Mouse (Mus musculus) urinary bladder, postnatal 36 days (tissue): ENCODE results near the gene Serinc2.
A peak's percentile ranks its signal among the peaks of the same experiment; 100 is the strongest.

Experiments used
- DNase-seq, 2 experiments: peaks; one replicate each; pipeline ENCODE4 v3.0.0; 2022; ENCODE audit warnings: low spot score in 2 of 2, mixed read lengths in 1 of 2

Gene Serinc2

DNA sequence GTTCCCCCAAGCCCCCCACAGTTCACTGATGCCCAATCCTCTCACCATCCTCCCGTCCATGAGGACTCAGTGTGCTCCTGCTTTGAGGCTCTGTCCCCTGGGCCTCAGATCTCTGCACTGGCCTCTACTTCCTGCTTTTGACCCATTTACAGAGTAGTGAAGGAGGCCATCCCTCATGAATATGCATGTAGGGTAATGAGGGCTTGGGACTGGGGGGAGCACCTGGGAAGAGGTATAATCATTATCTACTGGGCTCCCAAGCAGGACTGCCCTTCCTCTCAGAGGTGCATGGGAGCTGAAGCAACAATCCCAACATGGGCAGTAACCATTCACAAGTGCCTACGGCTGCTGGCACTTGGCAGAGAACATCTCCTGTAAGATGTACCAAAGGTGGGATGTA, at the start of gene Serinc2:
Gene Serinc2 (minus strand): TSS at position 101 of the 400 bp plus-strand sequence.
- no peak for DNase-seq

DNA sequence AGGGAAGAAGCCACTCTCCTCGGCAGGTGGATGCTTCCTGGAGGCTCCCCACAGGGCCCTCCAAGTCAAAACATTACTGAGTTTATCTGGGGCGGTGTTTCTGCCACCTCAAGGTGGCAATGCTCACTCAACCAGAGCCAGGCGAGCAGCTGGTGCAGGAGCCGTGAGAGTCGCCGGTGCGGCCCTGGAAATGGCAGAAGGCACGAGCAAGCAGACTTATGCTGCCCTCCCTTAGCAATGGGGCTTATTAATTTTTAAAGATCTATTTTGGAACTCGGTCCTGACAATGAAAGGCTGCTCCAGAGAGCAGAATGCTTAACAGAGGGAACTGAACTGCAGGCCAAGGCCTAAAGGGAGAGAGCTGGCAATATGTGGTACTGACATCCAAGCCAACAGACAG, 48.4 kb upstream of the Serinc2 start:
- no peak for DNase-seq

DNA sequence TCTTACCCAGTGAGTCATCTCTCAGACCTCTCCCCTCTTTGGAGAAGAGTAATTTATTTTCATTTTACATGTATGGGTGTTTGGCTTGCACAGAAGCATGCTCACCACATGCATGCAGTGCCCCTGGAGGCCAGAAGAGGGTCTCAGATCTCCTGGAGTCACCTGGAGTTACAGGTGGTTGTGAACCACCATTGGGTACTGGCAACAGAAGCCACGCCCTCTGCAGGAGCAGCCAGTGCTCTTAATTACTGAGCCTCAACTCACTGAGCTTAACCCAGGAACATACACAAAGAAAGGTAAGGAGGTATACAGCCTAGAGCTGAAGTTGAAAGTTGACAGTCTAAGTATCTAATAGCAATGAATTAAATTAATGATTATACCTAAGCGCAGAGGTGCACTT, 46.4 kb upstream of the Serinc2 start:
- no peak for DNase-seq

DNA sequence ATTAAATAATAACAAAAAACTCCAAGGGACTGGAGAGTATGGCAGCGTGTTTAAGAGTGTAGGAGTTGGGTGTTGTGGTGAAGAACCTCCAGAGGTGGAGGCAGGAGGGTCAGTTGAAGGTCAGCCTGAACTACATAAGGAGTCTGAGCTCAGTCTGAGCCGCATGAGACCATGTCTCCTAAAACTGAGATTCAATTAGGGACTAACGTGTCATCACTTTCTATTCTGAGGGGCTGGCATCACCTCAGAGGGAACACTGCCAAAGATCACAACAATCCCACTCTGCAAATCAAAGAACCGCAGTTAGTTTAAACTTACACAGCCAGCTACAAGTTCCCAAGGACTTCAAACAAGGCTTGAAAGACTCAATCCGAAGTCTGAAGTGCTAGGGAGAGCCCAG, 44.6 kb upstream of the Serinc2 start:
- no peak for DNase-seq

DNA sequence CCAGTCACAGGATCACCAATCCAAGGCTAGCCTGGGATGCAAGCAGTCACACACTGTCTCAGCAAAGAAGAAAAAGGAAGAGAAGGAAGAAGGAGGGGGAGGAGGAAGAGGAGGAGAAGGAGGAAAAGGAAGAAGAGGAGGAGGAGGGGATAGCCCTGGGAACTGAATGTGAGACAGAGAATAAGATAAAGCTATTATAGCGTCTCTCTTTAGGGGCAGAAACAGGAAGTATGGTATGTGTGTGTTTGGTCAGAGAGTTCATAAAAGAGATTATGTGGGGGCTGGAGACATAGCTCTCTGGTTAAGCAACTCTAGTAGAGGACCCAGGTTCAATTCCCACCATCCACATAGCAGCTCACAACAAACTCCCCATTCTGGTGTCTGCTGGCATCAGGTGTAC, 44.2 kb upstream of the Serinc2 start:
- DNase-seq = no peak

DNA sequence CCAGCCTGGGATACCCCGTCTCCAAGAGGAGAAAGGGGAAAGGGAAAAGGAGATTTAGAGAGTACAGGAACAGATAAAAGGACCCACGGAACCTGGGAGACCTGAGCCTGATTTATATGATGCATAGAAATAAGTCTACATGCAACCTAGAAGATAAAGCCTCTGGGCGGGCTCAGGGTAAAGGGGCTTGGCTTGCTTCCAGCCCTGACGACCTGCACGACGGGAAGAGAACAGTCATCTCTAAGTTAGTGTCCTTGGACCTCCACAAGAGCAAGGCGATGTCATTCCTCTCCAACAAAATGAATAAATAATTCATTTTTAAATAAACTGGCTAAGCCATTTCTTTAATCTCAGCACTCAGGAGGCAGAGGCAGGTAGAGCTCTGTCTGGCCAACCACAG, 43.6 kb upstream of the Serinc2 start:
- no peak for DNase-seq

DNA sequence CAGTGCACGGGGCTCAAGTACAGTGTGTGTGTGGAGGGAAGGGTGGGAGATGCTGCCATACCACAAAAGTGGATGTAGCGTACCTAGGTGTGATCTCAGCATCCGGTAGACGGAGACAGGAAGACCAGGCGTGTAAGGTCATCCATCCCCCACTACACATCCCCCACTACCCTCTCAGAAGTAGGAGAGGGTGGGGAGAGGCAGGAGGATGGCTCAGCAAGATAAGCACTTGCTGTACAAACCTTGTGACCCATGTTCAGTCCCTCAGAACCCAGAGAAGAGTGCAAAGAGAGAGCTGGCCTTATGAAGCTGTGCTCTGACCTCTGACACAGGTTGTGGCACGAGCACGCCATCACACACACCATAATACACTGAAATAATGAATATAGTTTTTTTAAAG, 42.6 kb upstream of the Serinc2 start:
- DNase-seq = no peak

DNA sequence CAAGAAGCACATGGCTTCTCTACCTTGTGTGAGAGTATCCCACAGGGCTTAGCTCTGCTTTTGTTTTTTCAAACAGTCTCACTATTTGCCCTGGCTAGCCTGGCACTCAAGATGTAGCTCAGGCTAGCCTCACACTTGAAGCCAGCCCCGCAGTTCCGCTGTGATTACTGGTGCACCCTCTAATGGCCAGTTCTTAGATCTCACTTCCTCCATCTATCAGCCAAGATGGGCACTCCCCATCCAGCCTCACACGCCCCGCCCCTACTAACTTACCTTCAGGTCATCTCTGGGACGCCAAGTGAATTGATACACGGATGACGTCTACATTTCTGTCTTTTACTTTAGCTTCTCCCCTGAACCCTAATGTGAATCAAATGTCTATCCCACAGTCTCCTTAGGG, 40.6 kb upstream of the Serinc2 start:
- no peak for DNase-seq

DNA sequence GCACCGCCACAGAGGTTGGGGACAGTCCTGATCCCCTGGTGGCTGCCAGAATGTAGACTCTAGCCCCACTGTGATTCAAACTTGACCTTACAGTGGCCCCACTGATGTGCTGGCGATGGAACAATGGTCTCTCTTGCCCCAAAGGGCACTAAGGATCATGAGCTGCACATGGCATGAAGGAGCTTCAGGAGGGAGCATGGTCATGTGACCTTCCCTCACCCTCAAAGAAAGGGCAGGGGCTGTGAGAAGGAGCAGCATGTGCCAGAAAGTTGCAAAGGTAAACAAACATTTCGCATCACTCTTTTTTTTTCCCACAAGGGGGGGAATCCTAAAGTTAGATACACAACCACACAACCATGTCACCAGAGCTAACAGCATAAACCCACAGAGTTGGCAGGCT, 39.1 kb upstream of the Serinc2 start:
- no peak for DNase-seq

DNA sequence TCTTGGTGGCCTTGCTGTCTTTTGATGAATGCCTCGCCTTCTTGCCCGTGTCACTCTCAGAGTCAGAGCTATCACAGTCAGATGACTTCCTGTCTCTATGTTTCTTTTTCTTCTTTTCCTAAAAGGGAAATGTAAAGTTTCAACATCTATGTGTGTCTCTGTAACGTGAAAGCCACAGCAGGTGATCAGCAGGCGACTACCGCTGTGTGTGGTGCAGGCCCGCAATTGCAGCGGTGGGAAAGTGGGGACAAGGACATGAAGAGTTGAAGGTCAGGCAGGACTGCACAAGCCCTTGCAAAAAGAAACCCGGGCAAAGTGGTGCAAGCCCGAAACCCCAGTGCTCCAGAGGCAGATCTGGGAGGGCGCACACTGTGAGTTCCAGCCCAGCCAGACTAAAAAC, 37.7 kb upstream of the Serinc2 start:
- no peak for DNase-seq

DNA sequence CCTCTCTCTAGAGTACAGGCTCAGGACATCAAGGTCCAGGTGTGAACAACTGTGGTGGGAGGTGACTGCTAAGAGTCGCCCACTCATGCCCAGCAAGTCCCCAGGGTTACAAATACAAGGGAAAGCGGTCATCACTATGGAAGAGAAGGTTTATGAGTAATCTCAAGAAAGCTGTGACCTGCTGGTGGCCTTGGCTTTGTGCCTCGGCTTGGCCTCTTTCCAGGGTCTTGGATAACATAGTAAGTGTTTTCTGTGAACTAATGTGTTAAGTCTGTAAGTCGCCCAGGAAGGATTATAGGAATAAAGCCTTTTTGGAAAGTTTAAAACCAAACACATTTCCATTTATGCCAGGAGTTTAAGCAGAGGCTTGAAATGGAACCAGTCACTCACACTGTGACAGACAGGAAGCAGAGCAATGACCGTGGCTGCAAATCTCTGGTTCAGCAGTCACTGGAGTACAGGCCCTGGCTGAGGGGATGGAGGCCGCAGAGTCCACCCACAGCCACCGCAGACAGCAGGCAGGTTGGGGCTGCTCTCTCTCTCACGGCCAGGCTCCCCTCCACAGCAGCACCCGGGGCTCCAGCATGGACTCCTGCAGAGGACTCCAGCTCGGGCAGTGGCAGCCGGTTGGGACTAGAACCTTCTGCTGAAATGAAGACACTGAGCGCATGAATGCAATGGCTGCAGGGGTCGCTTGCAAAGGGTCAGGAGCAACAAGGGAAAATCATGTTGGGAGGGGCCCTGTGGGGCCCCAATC, 36.9 kb upstream of the Serinc2 start:
- DNase-seq = no peak

DNA sequence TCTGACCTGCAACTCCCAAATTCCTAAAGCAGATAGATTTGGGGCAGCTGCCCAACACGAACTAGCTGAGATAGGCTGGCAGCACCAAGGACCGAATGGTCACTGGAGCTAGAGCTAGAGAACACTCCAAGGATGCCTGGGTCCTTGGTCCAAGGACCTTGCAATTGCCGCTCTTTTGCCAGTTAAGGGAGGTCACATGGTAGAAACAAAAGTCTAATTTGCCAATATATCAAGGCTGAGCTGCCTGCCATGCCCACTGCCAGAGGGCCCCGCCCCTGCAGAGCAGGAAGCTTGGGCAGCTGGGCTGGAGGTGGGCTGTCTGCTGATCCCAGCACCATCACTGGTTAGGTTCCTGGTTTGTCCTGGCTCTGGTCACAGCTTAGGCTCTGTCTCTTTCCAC, 34.5 kb upstream of the Serinc2 start:
- DNase-seq = no peak

DNA sequence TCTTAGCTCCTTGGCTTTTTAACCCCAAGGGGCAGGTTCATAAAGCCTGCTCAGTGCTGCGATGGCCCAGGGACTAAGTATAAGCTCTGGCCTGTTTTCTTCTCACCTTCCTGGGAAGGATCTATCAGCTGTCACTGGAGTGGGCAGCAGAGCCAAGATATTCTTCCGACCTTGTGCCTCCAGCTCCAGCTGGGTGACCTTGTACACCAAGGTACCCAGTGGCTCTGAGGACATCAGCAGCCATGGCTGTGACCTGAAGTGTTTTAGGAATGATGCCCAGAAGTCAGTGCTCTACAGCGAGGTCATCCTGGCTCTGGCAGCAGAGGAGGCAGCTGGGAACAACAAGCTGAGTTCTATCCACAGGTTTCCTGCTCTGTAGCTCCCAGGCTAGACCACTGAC, 33.5 kb upstream of the Serinc2 start:
- no peak for DNase-seq

DNA sequence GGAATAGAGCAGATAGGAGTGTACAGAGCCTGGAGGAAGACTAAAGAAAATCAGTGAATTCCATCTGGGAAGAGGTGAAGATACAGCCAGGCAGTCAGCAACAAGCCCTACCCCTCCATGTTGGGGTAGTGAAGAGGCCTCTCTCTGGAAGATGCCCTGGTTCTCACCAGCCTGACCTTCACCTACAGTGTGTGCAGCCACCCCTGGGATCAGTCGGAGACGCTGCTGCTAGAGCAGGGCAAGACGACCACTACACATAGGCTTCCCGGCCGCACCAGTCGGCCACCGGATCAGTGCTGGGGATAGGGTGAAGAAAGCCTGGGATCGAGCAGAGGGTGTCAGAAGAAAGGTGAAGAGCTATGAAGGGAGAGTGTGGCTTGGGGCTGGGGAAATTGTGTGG, 30.2 kb upstream of the Serinc2 start:
- DNase-seq = no peak

DNA sequence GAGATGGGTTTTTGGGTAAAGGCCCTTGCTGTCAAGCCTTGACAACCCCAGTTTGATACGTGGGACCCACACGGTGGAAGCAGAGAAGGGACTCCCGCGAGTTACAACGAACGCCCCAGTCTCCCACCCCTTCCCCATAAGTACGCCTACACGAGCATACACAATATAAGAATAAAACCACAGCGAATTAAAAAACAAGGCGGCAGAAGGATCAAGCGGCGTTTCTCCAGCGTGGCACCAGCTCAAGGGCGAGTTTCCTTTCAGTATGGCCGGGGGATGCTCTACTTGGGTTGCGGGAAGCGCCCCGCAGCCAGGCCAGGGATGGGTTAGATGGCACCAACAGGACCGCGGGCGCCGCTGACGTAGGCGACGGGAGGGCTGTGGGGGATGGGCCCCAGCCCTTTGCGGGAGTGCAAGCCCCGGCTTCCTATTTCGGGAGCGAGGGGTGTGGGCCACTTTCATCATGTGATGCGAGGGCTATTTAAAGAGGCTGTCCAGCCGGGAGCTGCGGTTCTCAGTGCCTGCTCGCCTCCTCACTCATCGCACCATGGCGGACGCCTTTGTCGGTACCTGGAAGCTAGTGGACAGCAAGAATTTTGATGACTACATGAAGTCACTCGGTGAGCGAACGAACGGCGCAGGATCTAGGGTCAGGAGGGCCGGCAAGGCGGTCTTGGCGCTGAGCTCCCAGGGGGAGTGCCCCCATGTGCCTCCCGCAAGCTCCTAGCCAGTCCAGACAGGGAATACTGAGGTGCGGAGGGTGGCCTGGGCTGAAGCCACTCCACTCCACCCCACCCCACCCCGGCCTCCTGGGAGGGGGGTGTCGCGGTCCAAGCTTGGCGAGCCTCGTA, 29.5 kb upstream of the Serinc2 start, which contains the start of the genes Fabp3 and Gm10570:
Gene Fabp3 (plus strand): TSS at position 365 of the 851 bp plus-strand sequence.
Gene Gm10570 (minus strand): TSS at position 444 of the 851 bp plus-strand sequence.
- DNase-seq = peak in 1 of 2 experiments; percentile 14

DNA sequence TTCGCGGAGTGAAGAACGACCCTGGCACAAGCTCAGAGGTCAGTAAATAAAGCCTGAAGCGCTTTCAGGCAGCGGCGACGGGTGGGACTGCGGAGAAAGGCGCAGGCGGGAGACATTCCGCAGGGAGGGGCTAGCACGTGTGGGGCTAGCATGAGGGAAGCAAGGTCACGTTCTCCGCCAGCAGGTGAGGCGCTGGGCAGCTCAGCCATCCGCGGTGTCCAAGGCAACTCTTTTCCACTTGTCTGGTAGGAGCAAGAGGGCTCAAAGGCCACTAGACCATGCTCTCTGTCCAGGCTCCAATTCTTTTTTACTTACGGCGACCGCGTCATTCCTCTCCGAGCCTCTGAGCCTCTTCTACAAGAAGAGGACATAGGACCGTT, 28.8 kb upstream of the Serinc2 start:
- DNase-seq = peak in 1 of 2 experiments; percentile 31

DNA sequence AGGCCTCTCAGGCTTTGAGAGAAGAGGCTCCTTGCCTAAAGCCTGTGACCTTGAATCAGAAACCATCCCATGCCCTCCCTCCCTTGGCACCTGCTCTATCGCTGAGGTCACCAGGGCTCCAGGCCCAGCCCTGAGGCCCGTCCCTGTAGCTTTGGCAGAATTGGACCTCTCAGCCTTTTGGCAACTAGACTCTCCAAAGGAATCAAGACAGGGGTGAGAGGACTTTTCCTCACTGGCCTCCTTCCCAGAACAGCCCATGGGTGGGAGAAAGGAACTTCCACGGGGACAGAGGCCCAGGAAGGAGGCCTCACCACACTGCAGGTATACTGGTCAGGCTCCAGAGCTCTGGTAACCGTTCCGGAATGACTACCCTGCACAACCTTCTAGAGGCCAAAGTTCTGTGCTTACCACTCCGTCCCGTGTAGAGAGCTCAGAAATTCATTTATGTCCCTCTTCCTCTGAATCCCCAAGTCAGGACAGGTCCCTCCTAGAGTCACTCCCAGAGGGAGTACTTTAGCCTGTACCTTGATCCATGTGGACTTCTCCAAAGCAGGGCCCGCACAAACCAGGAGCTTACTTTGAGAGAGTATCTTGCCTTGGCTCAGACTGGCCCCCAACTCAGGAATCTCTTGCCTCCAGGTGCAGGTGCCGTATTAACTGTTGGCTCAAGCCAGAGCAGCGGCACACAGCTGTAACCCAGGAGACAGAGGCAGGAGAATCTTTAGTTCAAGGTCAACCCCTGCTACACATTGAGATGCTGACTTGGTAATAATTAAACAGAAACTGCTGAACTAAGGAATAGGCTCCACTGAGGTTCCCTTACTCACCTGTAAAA, 28.0 kb upstream of the Serinc2 start:
- DNase-seq = peak in 1 of 2 experiments; percentile 31

DNA sequence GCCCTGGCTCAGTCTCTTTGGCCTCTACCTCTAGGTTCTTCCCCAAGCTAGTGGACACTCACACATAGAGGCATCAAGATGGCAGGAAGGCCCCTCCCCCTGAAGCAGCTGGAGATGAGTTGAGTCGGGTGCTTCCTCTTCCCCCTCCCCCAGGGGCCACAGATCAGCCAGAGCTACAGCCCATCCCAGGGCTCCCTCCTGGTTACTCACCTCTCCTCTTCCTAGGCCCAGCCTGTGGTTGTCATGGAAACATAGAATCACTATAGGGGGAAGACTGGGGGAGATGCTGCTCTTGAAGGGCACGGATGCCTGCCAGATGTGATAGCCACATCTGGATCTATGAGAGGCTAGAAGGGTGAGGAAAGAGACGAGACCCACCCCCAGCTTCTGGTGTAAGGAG, 25.7 kb upstream of the Serinc2 start:
- no peak for DNase-seq

DNA sequence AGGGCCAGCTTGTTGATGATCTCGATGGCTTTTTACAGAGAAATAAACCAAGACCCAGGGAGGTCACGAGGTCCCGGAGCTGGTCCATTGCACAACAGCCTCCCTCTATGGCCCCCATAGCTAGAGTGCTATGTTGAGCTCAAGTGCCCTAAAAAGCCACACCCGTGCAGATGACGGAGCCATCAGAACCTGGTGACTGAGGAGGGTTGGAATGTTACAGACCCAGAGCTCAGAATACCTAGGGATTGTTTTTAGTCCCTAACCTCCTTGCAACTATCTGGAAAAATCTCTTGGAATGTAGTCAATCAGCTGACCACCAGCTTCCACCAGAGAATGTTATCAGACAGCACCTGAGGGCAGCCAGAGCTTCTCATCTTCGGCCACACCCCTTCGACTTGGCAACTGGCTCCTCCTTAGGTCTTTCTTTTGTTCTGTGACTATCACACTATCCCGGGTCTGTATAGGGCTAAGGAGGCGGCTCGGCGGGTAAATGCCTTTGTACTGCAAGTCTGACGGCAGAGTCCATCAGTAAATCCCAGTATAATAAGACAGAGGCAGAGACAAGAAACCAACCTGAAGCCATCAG, 23.4 kb upstream of the Serinc2 start:
- no peak for DNase-seq

DNA sequence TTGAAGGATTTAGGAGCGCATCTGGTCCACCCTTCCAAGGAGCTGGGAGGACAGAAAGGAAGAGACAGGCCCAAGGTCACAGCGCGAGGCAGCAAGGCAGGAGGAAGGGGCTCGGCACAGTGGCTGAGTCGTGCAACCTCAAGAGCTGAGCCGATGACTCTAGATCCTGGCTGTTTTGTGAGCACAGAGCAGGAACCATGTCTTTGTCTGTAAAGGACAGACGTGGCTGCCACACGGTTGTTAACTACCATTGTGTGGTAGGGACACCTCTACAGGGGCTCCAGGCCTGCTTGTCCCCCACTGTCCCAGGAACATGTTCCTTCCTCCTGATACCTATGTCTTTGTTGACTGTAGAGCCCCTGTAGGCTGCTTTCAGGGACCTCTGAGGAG, 20.6 kb upstream of the Serinc2 start:
- DNase-seq = no peak

DNA sequence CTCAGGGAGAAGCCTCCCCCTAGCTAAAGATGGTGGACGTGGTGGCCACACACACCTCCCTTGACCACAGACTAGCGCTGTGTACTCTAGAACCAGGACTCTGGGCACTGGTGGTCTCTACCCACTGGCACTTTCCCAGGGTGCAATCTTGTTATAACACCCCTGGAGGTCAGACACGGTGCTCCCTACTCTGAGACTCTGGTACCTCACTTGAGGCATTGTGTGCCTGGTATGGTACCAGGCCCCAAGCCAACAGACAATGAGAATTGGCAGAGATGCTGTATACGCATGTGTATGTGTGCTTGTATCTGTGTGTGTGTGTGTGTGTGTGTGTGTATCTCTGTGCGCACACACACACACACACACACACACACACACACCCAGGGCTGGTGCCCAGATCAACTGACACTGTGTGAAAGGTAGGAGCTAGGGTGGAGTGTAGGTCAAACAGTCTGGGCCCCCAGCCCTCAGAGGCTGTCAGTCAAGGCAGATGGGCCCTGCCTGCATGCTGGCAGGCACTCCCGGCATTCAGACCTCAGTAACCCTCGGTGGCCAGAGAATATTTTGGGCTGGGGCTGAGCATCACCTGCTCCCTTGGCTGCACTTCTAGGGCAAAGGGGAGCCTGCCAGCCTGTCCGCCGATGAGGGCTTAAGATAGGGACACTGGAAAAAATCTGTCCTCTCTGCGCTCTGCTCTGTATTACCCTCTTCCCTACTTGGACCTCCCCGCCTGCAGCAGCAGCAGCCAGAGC, 20.0 kb upstream of the Serinc2 start:
- DNase-seq = no peak
